Mouse (Mus musculus): ENCODE data around the gene Gstm7. TPM values are rescaled to one million over a fixed set of nuclear protein-coding genes. Genes with fewer than 3 reads are reported as not detected.
A peak's percentile ranks its signal among the peaks of the same experiment; 100 is the strongest.
"Not testable (repeated sequence)": the region's sequence is repeated elsewhere in the genome, so short reads cannot be mapped to it uniquely, and the experiment has no call there.

Gene Gstm7
- polyA plus RNA-seq, 1 experiment from 2014 or later: 11.9 TPM

GRCm38 (mm10) chr3:107900955-107901673 lies 30.5 kb downstream of the Gstm7 start:
- ATAC-seq (ENCODE audit: insufficient number of reproducible peaks, low FRiP score, low TSS enrichment, low read depth): no peak
- peaks cover 8% of the 10 kb centered on the region for H3K4me1 ChIP-seq
- no peak overlapping the region for H3K4me2 ChIP-seq
- no peak overlapping the region for H3K27ac ChIP-seq
- no peaks in the 10 kb centered on the region for H3K9me3 ChIP-seq
- 44% methylated on average over 11 of the region's 11 CpGs for WGBS
- no peak overlapping the region for H3K9ac ChIP-seq
- H3K27me3 ChIP-seq: no peaks in the 10 kb centered on the region
- H3K36me3 ChIP-seq: peaks cover 26% of the 10 kb centered on the region
- H3K4me3 ChIP-seq: no peak overlapping the region

GRCm38 (mm10) chr3:107898691-107899090 lies 32.9 kb downstream of the Gstm7 start:
- no peak for ATAC-seq (ENCODE audit: insufficient number of reproducible peaks, low FRiP score, low TSS enrichment, low read depth)
- 92% methylated on average over 13 of the region's 13 CpGs for WGBS
- Histone ChIP-seq H3K36me3 (peaks cover 26% of the 10 kb centered on the region), H3K9me3 (no peaks in the 10 kb centered on the region), H3K27ac (no peak overlapping the region), H3K9ac (no peak overlapping the region), H3K27me3 (no peaks in the 10 kb centered on the region), H3K4me1 (peaks cover 12% of the 10 kb centered on the region), H3K4me2 (no peak overlapping the region), H3K4me3 (no peak overlapping the region)

- WGBS: 7% methylated on average over 40 of the region's 40 CpGs
- H3K4me3 ChIP-seq: peak within 1 kb of the TSS; percentile 57
Measured at GRCm38 (mm10) chr3:107895720-107896569, 35.7 kb downstream of the Gstm7 start, which contains the start of gene Gstm5. TSS of gene Gstm5 (plus strand) at chr3:107895821.

GRCm38 (mm10) chr3:107895194-107895719 lies 36.4 kb downstream of the Gstm7 start:
- Histone ChIP-seq H3K27me3 (no peaks in the 10 kb centered on the region), H3K27ac (peak overlapping the region; percentile 75; the same call in 1 of the 2 replicates), H3K9me3 (no peaks in the 10 kb centered on the region), H3K4me2 (peak overlapping the region; percentile 67), H3K4me3 (peak overlapping the region; percentile 57), H3K4me1 (peaks cover 10% of the 10 kb centered on the region), H3K9ac (peak overlapping the region; percentile 65), H3K36me3 (peaks cover 32% of the 10 kb centered on the region)
- 7% methylated on average over 6 of the region's 6 CpGs for WGBS
- no peak for ATAC-seq (ENCODE audit: insufficient number of reproducible peaks, low FRiP score, low TSS enrichment, low read depth)

More at GRCm38 (mm10) chr3:107895720-107896569, 35.7 kb downstream of the Gstm7 start, which contains the start of gene Gstm5:
- Histone ChIP-seq H3K27ac (peak within 1 kb of the TSS; percentile 75), H3K27me3 (no peaks in the 10 kb centered on the region), H3K4me2 (peak within 1 kb of the TSS; percentile 67), H3K36me3 (peaks cover 32% of the 10 kb centered on the region), H3K4me1 (peaks cover 10% of the 10 kb centered on the region), H3K9me3 (no peaks in the 10 kb centered on the region), H3K9ac (peak within 1 kb of the TSS; percentile 65)
- ATAC-seq (ENCODE audit: insufficient number of reproducible peaks, low FRiP score, low TSS enrichment, low read depth): peak; percentile 91

- not testable (repeated sequence) for H3K9me3 ChIP-seq; H3K36me3 ChIP-seq; ATAC-seq (ENCODE audit: insufficient number of reproducible peaks, low FRiP score, low TSS enrichment, low read depth); H3K4me3 ChIP-seq; H3K27me3 ChIP-seq; H3K4me2 ChIP-seq; H3K9ac ChIP-seq; H3K27ac ChIP-seq; H3K4me1 ChIP-seq
- 74% methylated on average over 2 of the region's 2 CpGs for WGBS
Measured at GRCm38 (mm10) chr3:107889236-107889635, 42.4 kb downstream of the Gstm7 start.

- Histone ChIP-seq H3K4me2 (no peak overlapping the region), H3K36me3 (peaks cover 4% of the 10 kb centered on the region; the same call in 1 of the 2 replicates), H3K9ac (no peak overlapping the region), H3K4me1 (no peaks in the 10 kb centered on the region), H3K27ac (peak overlapping the region; percentile 19), H3K27me3 (no peaks in the 10 kb centered on the region), H3K4me3 (no peak overlapping the region), H3K9me3 (no peaks in the 10 kb centered on the region)
- WGBS: 70% methylated on average over 9 of the region's 9 CpGs
- ATAC-seq (ENCODE audit: insufficient number of reproducible peaks, low FRiP score, low TSS enrichment, low read depth): peak; percentile 76; the same call in 1 of the 2 replicates
Measured at GRCm38 (mm10) chr3:107887674-107888495, 43.7 kb downstream of the Gstm7 start.

- H3K4me1 ChIP-seq: no peaks in the 10 kb centered on the region; the same call in 1 of the 2 replicates
- H3K36me3 ChIP-seq: no peaks in the 10 kb centered on the region
- no peak overlapping the region for H3K9ac ChIP-seq
- H3K27me3 ChIP-seq: no peaks in the 10 kb centered on the region
- H3K4me2 ChIP-seq: no peak overlapping the region
- H3K27ac ChIP-seq: no peak overlapping the region
- no peak for ATAC-seq (ENCODE audit: insufficient number of reproducible peaks, low FRiP score, low TSS enrichment, low read depth)
- no peaks in the 10 kb centered on the region for H3K9me3 ChIP-seq
- 76% methylated on average over 12 of the region's 12 CpGs for WGBS
- H3K4me3 ChIP-seq: no peak overlapping the region
Measured at GRCm38 (mm10) chr3:107877747-107878736, 53.6 kb downstream of the Gstm7 start.

- Histone ChIP-seq H3K4me2 (no peak within 1 kb of the TSS), H3K9ac (no peak within 1 kb of the TSS), H3K27me3 (no peaks in the 10 kb centered on the region), H3K36me3 (no peaks in the 10 kb centered on the region), H3K4me1 (no peaks in the 10 kb centered on the region; the same call in 1 of the 2 replicates), H3K4me3 (no peak within 1 kb of the TSS), H3K27ac (no peak within 1 kb of the TSS), H3K9me3 (no peaks in the 10 kb centered on the region)
- ATAC-seq (ENCODE audit: insufficient number of reproducible peaks, low FRiP score, low TSS enrichment, low read depth): no peak
- 83% methylated on average over 5 of the region's 5 CpGs for WGBS
Measured at GRCm38 (mm10) chr3:107877005-107877404, 54.6 kb downstream of the Gstm7 start, which contains the start of gene Eps8l3. TSS of gene Eps8l3 (plus strand) at chr3:107877229.

All from limb, embryonic 15.5 days (tissue).